Mouse (Mus musculus): ENCODE measurements at regions not wholly inside any gene's neighbourhood (a gene's known extent, or its start where the extent isn't known, plus 50 kb on each side); places are given as distances from the start of the nearest gene placed in this dataset.
A peak's percentile ranks its signal among the peaks of the same experiment; 100 is the strongest.

DNA sequence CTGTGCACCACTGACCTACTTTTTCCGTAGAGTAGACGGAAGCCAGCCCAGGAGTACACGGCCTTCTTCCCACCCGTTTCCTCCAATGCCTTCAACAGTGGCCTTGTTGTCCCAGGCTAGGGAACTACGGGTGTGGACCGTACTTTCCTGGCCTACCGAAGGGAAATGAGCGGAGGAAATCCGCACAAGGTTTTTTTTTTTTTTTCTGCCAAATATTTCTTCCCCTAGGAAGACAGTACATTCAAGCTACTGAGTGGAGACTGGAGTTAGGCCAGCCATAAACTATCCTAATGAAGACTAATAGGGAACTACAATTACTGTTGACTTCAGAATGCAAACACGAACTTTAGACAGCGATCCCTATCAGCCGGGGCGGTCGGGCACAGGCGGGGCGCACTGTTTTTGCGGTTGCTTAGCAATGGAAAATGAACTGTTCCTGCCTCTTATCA lies 177.3 kb downstream of the Ttc8 start:
- peak; percentile 44 to 80 for DNase-seq

- DNase-seq: no peak
Measured at GRCm38 (mm10) chr12:99099881-99100280, 179.5 kb downstream of the Ttc8 start.

GRCm38 (mm10) chr12:99108616-99109015 lies 188.2 kb downstream of the Ttc8 start:
- no peak for DNase-seq

GRCm38 (mm10) chr12:99113781-99114180 lies 193.4 kb downstream of the Ttc8 start:
- DNase-seq: no peak

GRCm38 (mm10) chr12:99116491-99116890 lies 196.1 kb downstream of the Ttc8 start:
- no peak for DNase-seq

- peak in 1 of 2 experiments; percentile 26 for DNase-seq
Measured at GRCm38 (mm10) chr12:99118381-99119115, 198.2 kb downstream of the Ttc8 start.

DNA sequence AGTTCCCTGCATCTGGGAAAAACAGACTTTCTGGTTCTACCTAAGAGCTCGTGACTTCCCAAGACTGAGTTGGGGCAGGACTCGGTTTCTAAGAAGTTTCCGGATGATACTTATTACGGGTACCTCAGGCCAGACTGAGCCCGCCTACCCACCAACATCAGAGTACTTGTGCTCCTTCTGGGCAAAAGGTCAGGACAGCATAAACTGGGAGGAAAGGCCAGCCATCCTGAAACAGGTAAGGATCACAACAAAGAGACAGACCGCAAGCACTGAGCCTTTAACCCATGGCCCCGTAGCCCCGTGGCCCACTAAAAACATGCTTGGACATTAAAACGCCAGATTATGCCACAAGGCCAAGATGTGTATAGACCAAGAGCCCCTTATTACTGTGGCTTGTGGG lies 199.6 kb downstream of the Ttc8 start:
- DNase-seq: no peak

DNA sequence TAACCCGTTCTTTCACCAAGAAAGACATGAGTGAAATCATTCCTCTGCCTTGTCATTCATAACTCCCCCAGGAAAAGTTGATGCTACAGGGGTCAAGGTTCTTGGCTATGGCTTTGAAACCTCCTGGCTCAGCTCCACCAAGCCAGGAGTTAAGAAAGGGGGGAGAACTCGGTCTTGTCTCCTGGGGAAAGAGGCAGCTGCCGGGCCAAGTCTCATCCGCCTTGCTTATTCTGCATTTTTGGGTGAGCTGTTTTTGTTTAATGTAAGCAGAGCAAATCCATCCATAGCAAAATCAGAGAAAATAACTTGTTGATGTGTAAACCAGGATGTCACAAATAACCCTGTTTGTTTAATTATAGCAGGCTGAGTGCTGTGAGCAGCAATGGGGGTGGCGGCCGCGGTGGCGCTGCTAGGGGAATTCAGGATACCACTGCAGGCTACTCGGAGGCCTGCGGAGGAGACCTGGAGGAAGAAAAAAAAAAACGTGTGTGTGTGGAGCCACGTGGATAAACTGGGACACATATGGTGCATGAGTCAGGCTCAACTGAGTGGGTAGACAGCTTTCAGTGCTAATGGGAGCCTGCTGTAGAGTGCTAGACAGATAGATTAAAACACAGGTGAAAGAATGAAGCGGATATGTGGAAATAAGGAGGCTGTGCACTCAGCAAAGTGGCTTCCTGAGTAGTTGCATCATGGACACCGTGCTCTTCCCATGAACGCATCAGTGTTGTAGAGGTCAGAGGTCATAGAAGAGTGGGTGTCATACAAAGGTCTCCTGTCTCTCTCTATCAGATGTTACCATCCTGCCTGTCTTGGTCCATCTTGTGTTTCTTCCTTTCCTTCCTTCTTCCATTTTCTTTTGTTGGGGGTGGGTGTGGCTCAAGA lies 203.5 kb downstream of the Ttc8 start:
- DNase-seq: peak; percentile 17 to 45

DNA sequence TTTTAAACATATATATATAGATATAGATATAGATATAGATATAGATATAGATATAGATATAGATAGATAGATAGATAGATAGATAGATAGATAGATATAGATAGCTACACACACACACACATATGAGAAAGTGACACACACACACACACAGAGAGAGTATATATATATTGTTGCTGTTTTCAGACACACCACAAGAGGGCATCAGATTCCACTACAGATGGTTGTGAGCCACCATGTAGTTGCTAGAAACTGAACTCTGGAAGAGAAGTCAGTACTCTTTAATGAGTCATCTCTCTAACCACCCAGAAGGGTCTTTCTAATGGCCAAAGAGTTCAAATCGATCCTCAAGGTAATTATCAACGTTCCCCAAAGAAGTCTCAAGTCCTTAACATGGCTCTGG lies 205.8 kb downstream of the Ttc8 start:
- DNase-seq: no peak
